Comparison of ENCODE assay signal across 10 mouse cellular contexts in the genomic region with DNA sequence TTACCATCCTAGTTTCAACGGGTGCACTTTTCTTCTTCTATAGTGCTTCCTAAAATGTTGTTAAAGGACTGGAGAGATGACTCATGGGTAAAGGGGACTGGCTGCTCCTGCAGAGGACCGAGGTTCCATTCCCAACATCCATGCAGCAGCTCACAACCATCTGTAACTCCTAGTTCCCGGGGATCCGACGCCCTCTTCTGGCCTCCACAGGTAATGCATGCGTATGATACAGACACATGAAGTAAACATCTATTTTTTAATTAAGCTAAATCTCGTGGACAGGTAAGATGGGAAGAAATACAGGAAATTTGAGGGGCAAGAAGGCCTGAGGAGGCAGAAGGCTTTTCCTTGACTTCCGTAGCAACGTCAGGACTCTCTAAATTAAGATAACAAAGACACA. TPM values are rescaled to one million over a fixed set of nuclear protein-coding genes. Genes with fewer than 3 reads are reported as not detected.
DNase-seq lines count a peak whose midpoint lies in the region; ATAC-seq and TF ChIP-seq lines count a peak whose summit lies in the region.
"Had no signal": no experiment of that assay in that cellular context is flagged by ENCODE, and none has a peak within 500 bp of the region (broad histone marks: within the 10 kb centered on the region; RNA-seq: fewer than 3 reads in every experiment).

No protein-coding gene starts in this region.

- DNase-seq in heart, postnatal 0 days (ENCODE audit: low spot score): no peak
- DNase-seq in heart, adult 11 months: no peak
- DNase-seq in Patski (ENCODE audit: low read depth, low spot score): no peak
- DNase-seq in retina, embryonic 14.5 days (ENCODE audit: low spot score): peak; percentile 33
- DNase-seq in urinary bladder, adult 18-20 months (ENCODE audit: low spot score in 2 of 2): no peak
- no peak for DNase-seq in forebrain, embryonic 14.5 days (ENCODE audit: low spot score)

- no peak for TF ChIP-seq EP300 in heart, postnatal 0 days (IDR thresholded peaks at IDR 0.05; ENCODE audit: low read depth)

- POLR2A ChIA-PET in Patski (lab: Charles Lee): interaction anchor here (0.8 to 1.2 kb wide), 2 partner anchors 16 to 23 kb away, joined by 3 to 5 read pairs; no protein-coding TSS in a partner anchor

- CTCF ChIA-PET in Patski (lab: Charles Lee): interaction anchor here (1.1 to 1.8 kb wide), 4 partner anchors 8 to 55 kb away, joined by 3 to 5 read pairs (median 3); no protein-coding TSS in a partner anchor

- TF ChIP-seq CTCF in heart, postnatal 0 days (IDR thresholded peaks at IDR 0.05; ENCODE audit: low read depth): peak; percentile 29
- peak; percentile 71 for TF ChIP-seq CTCF in Patski (IDR thresholded peaks at IDR 0.05)

- peak overlapping the region; percentile 18; the same call in 1 of the 2 replicates for H3K27ac ChIP-seq in heart, postnatal 0 days (ENCODE audit: low read depth)
- no peak overlapping the region; the same call in 1 of the 2 replicates for H3K27ac ChIP-seq in kidney, embryonic 15.5 days
- no peak overlapping the region for H3K27ac ChIP-seq in forebrain, embryonic 14.5 days (ENCODE audit: low read depth, low read length)
- H3K27ac ChIP-seq: heart, embryonic 13.5 days had no signal

- in situ Hi-C loops in Patski (cut with MboI; ENCODE audit: low pct_unique_long_range_greater_than_20kb): no loop called here

- peak overlapping the region; percentile 81; the same call in 1 of the 2 replicates for H3K4me2 ChIP-seq in heart, postnatal 0 days (ENCODE audit: low read depth, low read length)
- H3K4me2 ChIP-seq in kidney, embryonic 15.5 days: peak overlapping the region; percentile 94
- no peak overlapping the region for H3K4me2 ChIP-seq in forebrain, embryonic 14.5 days (ENCODE audit: low read length)

- peaks cover 12% of the 10 kb centered on the region; the same call in 1 of the 2 replicates for H3K4me1 ChIP-seq in heart, postnatal 0 days (ENCODE audit: control insufficient read depth, insufficient read depth)
- peaks cover 41% of the 10 kb centered on the region for H3K4me1 ChIP-seq in kidney, embryonic 15.5 days
- peaks cover 4% of the 10 kb centered on the region; the same call in 1 of the 2 replicates for H3K4me1 ChIP-seq in forebrain, embryonic 14.5 days (ENCODE audit: control insufficient read depth, insufficient read depth, low read length)

- no peaks in the 10 kb centered on the region for H3K9me3 ChIP-seq in heart, postnatal 0 days (replicated peaks; ENCODE audit: control insufficient read depth, low read length)
- H3K9me3 ChIP-seq in kidney, embryonic 15.5 days (replicated peaks): no peaks in the 10 kb centered on the region
- no peaks in the 10 kb centered on the region for H3K9me3 ChIP-seq in forebrain, embryonic 14.5 days (replicated peaks; ENCODE audit: control insufficient read depth, low read length)
- H3K9me3 ChIP-seq: heart, embryonic 13.5 days had no signal

- H3K9ac ChIP-seq in heart, postnatal 0 days (replicated peaks; ENCODE audit: low read depth, low read length): no peak overlapping the region
- no peak overlapping the region for H3K9ac ChIP-seq in kidney, embryonic 15.5 days
- no peak overlapping the region for H3K9ac ChIP-seq in forebrain, embryonic 14.5 days (ENCODE audit: low read length)

- no peak for ATAC-seq in heart, postnatal 0 days (ENCODE audit: insufficient read depth, low read depth)
- ATAC-seq in Patski: no peak
- no peak for ATAC-seq in kidney, embryonic 15.5 days (replicated peaks; ENCODE audit: low FRiP score)
- ATAC-seq in inflammation-experienced regulatory T-cells, adult 6 months: no peak
- ATAC-seq in forebrain, embryonic 14.5 days: no peak

- WGBS in heart, postnatal 0 days: 46% methylated on average over 9 of the region's 9 CpGs
- 49% methylated on average over 9 of the region's 9 CpGs for WGBS in kidney, embryonic 15.5 days
- 42% methylated on average over 9 of the region's 9 CpGs for WGBS in forebrain, embryonic 14.5 days

- no peaks in the 10 kb centered on the region for H3K36me3 ChIP-seq in heart, postnatal 0 days (replicated peaks; ENCODE audit: control insufficient read depth, insufficient read depth, low read length)
- H3K36me3 ChIP-seq in kidney, embryonic 15.5 days: no peaks in the 10 kb centered on the region
- H3K36me3 ChIP-seq in forebrain, embryonic 14.5 days (ENCODE audit: control insufficient read depth, insufficient read depth, low read length): no peaks in the 10 kb centered on the region
- H3K36me3 ChIP-seq: heart, embryonic 13.5 days had no signal

- no peaks in the 10 kb centered on the region for H3K27me3 ChIP-seq in heart, postnatal 0 days (ENCODE audit: control insufficient read depth, insufficient read depth, low read length)
- H3K27me3 ChIP-seq in Patski: no peaks in the 10 kb centered on the region
- no peaks in the 10 kb centered on the region for H3K27me3 ChIP-seq in kidney, embryonic 15.5 days
- no peaks in the 10 kb centered on the region for H3K27me3 ChIP-seq in forebrain, embryonic 14.5 days (replicated peaks; ENCODE audit: control insufficient read depth, insufficient read depth, low read length)
- H3K27me3 ChIP-seq: heart, embryonic 13.5 days had no signal

- H3K4me3 ChIP-seq in heart, postnatal 0 days (ENCODE audit: low read depth, low read length): no peak overlapping the region
- no peak overlapping the region for H3K4me3 ChIP-seq in kidney, embryonic 15.5 days (replicated peaks)
- H3K4me3 ChIP-seq in forebrain, embryonic 14.5 days (ENCODE audit: low read depth, low read length): no peak overlapping the region

RNA-seq across cellular contexts. Expression of a gene that starts 29.2 kb away (rescaled TPM):
- 5.4 and 21.1 TPM in 2 replicates for total RNA-seq in heart, postnatal 0 days (2014; rRNA removed; ENCODE audit: low replicate concordance)
- 8.0 and 8.4 TPM in 2 replicates for polyA plus RNA-seq in heart, postnatal 0 days (2015; fragmentation: Nextera tagmentation; extraction: Ambion mirVana)
- 19.9 TPM for polyA plus RNA-seq in Patski (2021)
- polyA plus RNA-seq in kidney, embryonic 15.5 days (2015; fragmentation: Nextera tagmentation; extraction: Ambion mirVana): 10.1 and 13.7 TPM in 2 replicates
- 1 to 10 TPM; 2.1 to 3.7 (median 3.7) TPM for polyA plus RNA-seq in inflammation-experienced regulatory T-cells, adult 6 months (2017; shearing (Covaris generic))
- 30.6 and 34.0 TPM in 2 replicates for polyA plus RNA-seq in forebrain, embryonic 14.5 days (2014; fragmentation: Nextera tagmentation; extraction: Ambion mirVana)

RNA-seq across cellular contexts. Expression of a gene that starts 36.6 kb away (rescaled TPM):
- not detected in 2 replicates for total RNA-seq in heart, postnatal 0 days (2014; rRNA removed; ENCODE audit: low replicate concordance)
- 1.00 and 2.7 TPM in 2 replicates for polyA plus RNA-seq in heart, postnatal 0 days (2015; fragmentation: Nextera tagmentation; extraction: Ambion mirVana)
- polyA plus RNA-seq in Patski (2021): not detected
- 3.2 TPM in 1 of 2 replicates, not detected in the other for polyA plus RNA-seq in kidney, embryonic 15.5 days (2015; fragmentation: Nextera tagmentation; extraction: Ambion mirVana)
- not detected for polyA plus RNA-seq in inflammation-experienced regulatory T-cells, adult 6 months (2017; shearing (Covaris generic))
- 8.4 TPM in 1 of 2 replicates, not detected in the other for polyA plus RNA-seq in forebrain, embryonic 14.5 days (2014; fragmentation: Nextera tagmentation; extraction: Ambion mirVana)
- polyA plus RNA-seq: neural tube, embryonic 14.5 days had no signal
